Mouse (Mus musculus): ENCODE data around the gene Spint2. TPM values are rescaled to one million over a fixed set of nuclear protein-coding genes. Genes with fewer than 3 reads are reported as not detected.

Gene Spint2
- total RNA-seq, 4 experiments from 2014 or later: 11.2 to 15.9 (median 12.5) TPM

GRCm38 (mm10) chr7:29282074-29282554 lies 402 bp upstream of the Spint2 start:
- DNase-seq (ENCODE audit: low spot score in 2 of 2): no peak

- no peak for DNase-seq (ENCODE audit: low spot score in 2 of 2)
Observed at GRCm38 (mm10) chr7:29280801-29281200, 911 bp downstream of the Spint2 start.

- DNase-seq (ENCODE audit: low spot score in 2 of 2): no peak
Observed at GRCm38 (mm10) chr7:29279924-29280323, 1.8 kb downstream of the Spint2 start.

GRCm38 (mm10) chr7:29279261-29279660 lies 2.5 kb downstream of the Spint2 start:
- no peak for DNase-seq (ENCODE audit: low spot score in 2 of 2)

GRCm38 (mm10) chr7:29277510-29277909 lies 4.2 kb downstream of the Spint2 start:
- no peak for DNase-seq (ENCODE audit: low spot score in 2 of 2)

- DNase-seq (ENCODE audit: low spot score in 2 of 2): no peak
Observed at GRCm38 (mm10) chr7:29276715-29277114, 5.0 kb downstream of the Spint2 start.

GRCm38 (mm10) chr7:29271687-29272465 lies 9.8 kb downstream of the Spint2 start:
- DNase-seq (ENCODE audit: low spot score in 2 of 2): no peak

- DNase-seq (ENCODE audit: low spot score in 2 of 2): no peak
Observed at GRCm38 (mm10) chr7:29270445-29270844, 11.3 kb downstream of the Spint2 start.

GRCm38 (mm10) chr7:29266931-29267330 lies 14.8 kb downstream of the Spint2 start:
- DNase-seq (ENCODE audit: low spot score in 2 of 2): no peak

- no peak for DNase-seq (ENCODE audit: low spot score in 2 of 2)
Observed at GRCm38 (mm10) chr7:29265636-29266035, 16.1 kb downstream of the Spint2 start.

- DNase-seq (ENCODE audit: low spot score in 2 of 2): no peak
Observed at GRCm38 (mm10) chr7:29263831-29264230, 17.9 kb downstream of the Spint2 start.

GRCm38 (mm10) chr7:29262151-29262550 lies 19.6 kb downstream of the Spint2 start:
- no peak for DNase-seq (ENCODE audit: low spot score in 2 of 2)

GRCm38 (mm10) chr7:29259781-29260730 lies 21.7 kb downstream of the Spint2 start:
- no peak for DNase-seq (ENCODE audit: low spot score in 2 of 2)

GRCm38 (mm10) chr7:29257368-29257767 lies 24.3 kb downstream of the Spint2 start:
- no peak for DNase-seq (ENCODE audit: low spot score in 2 of 2)

GRCm38 (mm10) chr7:29255875-29256274 lies 25.8 kb downstream of the Spint2 start:
- no peak for DNase-seq (ENCODE audit: low spot score in 2 of 2)

GRCm38 (mm10) chr7:29253842-29254241 lies 27.9 kb downstream of the Spint2 start:
- no peak for DNase-seq (ENCODE audit: low spot score in 2 of 2)

GRCm38 (mm10) chr7:29251166-29251565 lies 30.5 kb downstream of the Spint2 start:
- no peak for DNase-seq (ENCODE audit: low spot score in 2 of 2)

GRCm38 (mm10) chr7:29248261-29248841 lies 33.4 kb downstream of the Spint2 start, which contains the start of gene 2200002D01Rik:
Gene 2200002D01Rik (minus strand): TSS chr7:29248466.
- DNase-seq (ENCODE audit: low spot score in 2 of 2): no peak

- no peak for DNase-seq (ENCODE audit: low spot score in 2 of 2)
Observed at GRCm38 (mm10) chr7:29247706-29248105, 34.0 kb downstream of the Spint2 start.

GRCm38 (mm10) chr7:29247314-29247700 lies 34.4 kb downstream of the Spint2 start:
- DNase-seq (ENCODE audit: low spot score in 2 of 2): peak; percentile 57 to 68

- no peak for DNase-seq (ENCODE audit: low spot score in 2 of 2)
Observed at GRCm38 (mm10) chr7:29246619-29247313, 34.9 kb downstream of the Spint2 start.

All from gastrocnemius, adult 8-10 months (tissue).